Mouse (Mus musculus) G1E-ER4 (cell line): ENCODE measurements around the gene Tnrc6b. TPM values are rescaled to one million over a fixed set of nuclear protein-coding genes. Genes with fewer than 3 reads are reported as not detected.

Source experiments
- GATA1 ChIP-seq: IDR thresholded peaks from one replicate; pipeline ENCODE4 v1.8.0; 2012; ENCODE audit warnings: low read length, inconsistent platforms
- polyA plus RNA-seq: library from polyadenylated mRNA; stranded (reverse); fragments of >175 nt; gene quantifications from 2 replicates; pipeline ENCODE4 v1.2.3, GENCODE M21; 2012

Gene Tnrc6b
- polyA plus RNA-seq, 1 experiment = 22.6 TPM

DNA sequence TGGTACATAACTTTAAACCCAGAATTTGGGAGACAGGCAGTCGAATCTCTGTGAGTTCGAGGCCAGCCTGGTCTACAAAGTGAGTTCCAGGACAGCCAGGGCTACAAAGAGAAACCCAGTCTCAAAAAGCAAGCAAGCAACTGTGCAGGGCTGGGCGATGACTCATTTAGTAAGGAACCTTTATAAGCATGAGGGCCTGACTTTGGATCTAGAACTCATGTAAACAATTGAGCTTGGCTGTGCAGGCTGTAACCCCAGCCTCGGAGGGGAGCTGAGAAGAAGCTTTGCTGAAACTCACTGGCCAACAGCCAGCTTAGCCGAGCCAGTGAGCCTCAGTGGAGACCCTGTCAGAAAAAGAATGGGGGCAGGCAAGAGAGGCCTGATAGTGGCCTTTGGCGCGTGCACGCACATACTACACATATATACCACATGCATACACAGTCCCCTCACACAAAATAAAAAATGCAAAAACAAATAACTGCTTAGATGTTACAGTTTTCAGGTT lies 5.6 kb downstream of the Tnrc6b start:
- no peak for TF ChIP-seq GATA1

DNA sequence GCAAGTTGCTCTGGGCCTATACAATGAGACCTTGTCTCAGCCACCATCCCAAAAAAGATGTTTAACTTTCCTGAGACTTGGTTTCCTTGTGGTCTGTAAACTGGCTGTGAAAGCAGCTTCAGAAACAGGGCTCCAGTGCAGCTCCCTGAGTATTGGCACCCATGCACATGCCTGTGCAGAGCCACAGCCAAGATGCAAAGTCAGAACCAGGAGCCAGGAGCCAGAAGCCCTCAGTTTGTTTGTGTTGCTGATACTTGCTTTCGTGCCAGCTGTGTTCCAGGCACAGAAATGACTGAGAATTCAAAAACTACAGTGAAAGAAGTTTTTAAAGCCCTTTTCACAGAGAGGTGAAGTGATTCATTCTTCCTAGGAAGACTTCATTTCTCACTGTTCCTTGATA lies 6.3 kb downstream of the Tnrc6b start:
- no peak for TF ChIP-seq GATA1

GRCm38 (mm10) chr15:80720249-80720648 lies 9.1 kb downstream of the Tnrc6b start:
- no peak for TF ChIP-seq GATA1

DNA sequence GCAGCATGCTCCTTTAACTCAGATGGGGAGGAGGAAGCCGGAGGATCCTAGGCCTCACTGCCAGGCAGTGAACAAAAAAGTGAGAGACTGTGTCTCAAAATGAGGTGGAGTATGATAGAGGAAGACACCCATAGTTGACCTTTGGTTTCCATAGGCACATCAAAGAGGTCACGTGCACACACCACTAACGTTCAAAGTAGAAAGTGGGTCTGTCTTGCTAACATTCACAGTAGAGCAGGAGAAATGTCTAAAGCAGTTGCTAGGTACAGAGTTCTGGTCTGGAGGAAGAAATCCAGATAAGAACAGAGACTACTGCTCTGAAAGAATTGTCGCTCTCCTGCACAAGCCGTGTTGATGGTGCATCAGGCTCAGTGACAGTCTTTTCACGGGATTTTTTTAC lies 10.7 kb downstream of the Tnrc6b start:
- no peak for TF ChIP-seq GATA1

- no peak for TF ChIP-seq GATA1
These were observed 11.3 kb downstream of the Tnrc6b start for GRCm38 (mm10) chr15:80722366-80722765.

GRCm38 (mm10) chr15:80729477-80729876 lies 18.4 kb downstream of the Tnrc6b start:
- TF ChIP-seq GATA1 = no peak

DNA sequence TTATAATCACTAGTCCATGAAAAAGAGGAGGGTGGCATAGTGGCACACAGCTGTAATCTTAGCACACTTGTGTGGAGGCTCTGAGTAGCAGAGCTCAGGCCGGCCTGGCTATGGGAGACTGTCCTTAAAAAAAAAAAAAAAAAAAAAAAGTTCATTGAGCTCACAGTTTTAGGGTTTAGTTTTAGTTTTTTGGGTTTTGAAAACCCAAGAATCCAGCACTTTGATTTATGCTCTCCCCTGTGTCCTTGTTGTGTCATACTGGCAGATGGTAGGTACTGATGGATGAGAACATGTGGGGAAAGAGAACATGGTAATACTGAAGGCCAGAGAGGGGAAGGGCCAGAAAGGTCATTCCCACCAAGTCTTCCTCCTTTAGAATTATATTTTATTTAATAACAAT lies 19.9 kb downstream of the Tnrc6b start:
- TF ChIP-seq GATA1 = no peak

DNA sequence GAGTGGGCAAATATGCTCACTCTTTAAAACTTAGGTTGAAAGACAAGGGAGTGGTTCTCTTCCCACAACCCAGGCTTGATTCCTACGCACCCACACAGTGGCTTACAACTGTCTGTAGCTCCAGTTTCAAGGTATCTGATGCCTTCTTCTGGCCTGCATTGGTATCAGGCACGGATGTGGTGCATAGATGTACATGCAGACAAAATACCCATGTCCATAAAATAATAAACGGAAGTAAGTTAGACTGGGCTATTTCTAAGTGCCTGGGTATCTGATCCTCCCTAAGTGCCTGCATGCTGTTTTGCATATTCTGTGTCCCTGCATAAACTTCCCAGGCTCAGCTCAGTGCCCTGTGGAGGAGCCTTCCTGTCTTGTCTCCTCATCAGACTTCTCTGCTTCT lies 20.4 kb downstream of the Tnrc6b start:
- TF ChIP-seq GATA1 = no peak

DNA sequence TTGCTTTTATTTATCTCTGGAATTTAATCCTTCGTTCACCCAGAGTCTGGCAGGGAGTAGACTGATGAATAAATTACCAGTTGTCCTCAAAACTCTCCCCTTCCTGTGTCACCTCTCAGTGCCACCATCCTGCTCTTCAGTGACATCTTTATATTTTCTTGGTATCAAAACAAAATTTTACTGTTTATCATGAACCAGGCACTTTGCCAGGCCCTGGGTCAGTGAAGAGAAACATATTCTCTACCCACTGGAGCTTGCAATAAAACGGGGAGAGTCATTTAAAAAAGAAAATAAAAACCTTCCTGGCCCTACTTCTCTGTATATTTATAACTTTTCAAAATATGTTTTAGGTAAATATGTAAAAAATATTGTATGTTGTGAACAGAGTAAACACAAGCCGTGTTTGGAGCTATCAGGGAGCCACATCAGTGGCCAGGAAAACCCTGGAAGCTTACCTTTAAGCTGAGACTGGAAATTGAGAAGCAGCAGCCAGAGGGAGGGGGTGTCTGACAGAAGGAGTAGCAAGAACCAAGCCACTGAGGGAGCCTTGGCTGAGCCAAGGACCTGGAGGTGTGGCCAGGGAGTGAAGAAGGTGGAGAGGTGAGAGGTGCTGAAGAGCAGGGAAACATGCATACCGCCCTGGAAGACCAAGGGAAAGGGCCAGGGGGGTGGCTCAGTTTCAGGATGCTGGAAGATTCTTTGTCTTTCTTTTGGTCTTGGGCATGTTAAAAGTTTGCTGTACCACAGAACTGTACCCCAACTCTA lies 21.3 kb downstream of the Tnrc6b start:
- TF ChIP-seq GATA1 = no peak

DNA sequence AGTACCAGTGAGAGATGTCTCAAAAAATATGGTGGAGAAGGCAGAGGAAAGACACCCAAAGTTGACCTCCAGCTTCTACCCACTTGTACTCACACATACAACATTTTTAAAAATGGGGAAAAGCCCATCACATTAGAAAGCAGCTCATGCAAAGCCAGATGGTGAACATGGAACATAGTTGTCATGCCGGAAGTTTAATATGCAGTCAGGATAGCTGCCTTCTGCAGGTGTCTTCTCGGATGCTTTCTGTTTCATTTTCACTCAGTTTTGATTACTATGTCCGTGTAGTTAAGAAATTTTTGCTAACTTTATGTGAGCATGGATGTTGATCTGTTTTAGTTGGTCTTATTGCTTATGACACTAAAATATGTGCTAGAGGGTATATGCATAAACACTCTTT lies 24.2 kb downstream of the Tnrc6b start:
- TF ChIP-seq GATA1 = no peak

- no peak for TF ChIP-seq GATA1
These were observed 25.4 kb downstream of the Tnrc6b start for GRCm38 (mm10) chr15:80736553-80736952.

- TF ChIP-seq GATA1 = no peak
These were observed 27.1 kb downstream of the Tnrc6b start for GRCm38 (mm10) chr15:80738244-80738643.

DNA sequence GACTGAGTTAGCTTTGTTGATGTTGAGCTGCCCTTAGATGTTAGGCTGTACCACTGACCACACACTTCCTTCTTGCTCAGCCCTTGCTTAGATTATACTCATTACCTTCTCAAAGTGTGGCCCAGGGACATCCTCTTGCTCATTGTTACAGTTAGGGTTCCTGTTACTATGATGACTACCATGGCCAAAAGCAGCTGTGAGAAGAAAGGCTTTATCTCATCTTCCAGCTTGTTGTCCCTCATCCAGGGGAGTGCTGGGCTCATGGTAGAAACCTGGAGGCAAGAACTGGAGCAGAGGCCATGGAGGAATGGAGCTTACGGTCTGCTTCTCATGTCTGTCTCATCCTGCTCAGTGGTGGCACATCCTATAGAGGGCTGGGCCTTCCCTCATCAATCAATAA lies 28.9 kb downstream of the Tnrc6b start:
- TF ChIP-seq GATA1 = no peak

DNA sequence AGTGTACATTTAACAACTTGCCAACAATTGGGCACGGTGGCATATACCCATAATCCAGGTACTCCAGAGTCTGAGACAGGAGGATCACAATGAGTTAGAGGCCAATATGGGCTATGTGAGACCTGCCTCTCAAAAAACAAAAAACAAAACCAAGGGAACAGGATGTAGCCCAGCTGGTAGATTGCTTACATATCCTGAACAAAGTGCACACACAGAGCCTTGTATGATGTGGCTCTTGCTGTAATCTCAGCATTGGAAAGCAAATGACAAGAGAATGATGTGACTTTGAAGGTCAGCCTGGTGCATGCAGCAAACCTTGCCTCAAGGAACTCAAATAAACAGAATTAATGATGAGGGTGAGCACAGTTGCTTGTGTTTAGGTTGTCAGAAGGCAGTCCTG lies 30.7 kb downstream of the Tnrc6b start:
- no peak for TF ChIP-seq GATA1

- TF ChIP-seq GATA1 = no peak
These were observed 31.9 kb downstream of the Tnrc6b start for GRCm38 (mm10) chr15:80742991-80743474.

DNA sequence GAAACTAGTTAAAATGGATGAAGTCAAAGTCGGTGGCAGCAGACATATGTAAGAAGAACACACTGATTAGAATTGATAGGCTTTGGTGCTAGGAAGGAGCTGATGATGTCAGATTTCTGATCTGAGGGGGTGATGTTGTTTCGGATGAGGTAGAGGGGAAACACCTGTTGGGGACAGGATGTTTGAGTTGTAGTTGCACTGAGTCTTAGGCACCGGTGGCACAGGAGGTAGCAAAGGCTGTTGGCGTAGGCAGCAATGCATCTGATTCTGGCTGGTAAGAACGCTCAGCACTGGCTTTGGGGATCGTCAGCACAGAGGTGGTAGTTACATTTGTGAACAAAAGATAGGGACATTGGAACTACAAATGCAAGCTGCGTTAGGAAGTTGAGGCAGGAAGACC lies 32.5 kb downstream of the Tnrc6b start:
- TF ChIP-seq GATA1 = no peak

- TF ChIP-seq GATA1 = peak; percentile 45
These were observed 33.7 kb downstream of the Tnrc6b start for GRCm38 (mm10) chr15:80744667-80745422.

- no peak for TF ChIP-seq GATA1
These were observed 37.9 kb downstream of the Tnrc6b start for GRCm38 (mm10) chr15:80748979-80749378.
